Comparison of ENCODE assay signal across 9 mouse cellular contexts in the genomic region with DNA sequence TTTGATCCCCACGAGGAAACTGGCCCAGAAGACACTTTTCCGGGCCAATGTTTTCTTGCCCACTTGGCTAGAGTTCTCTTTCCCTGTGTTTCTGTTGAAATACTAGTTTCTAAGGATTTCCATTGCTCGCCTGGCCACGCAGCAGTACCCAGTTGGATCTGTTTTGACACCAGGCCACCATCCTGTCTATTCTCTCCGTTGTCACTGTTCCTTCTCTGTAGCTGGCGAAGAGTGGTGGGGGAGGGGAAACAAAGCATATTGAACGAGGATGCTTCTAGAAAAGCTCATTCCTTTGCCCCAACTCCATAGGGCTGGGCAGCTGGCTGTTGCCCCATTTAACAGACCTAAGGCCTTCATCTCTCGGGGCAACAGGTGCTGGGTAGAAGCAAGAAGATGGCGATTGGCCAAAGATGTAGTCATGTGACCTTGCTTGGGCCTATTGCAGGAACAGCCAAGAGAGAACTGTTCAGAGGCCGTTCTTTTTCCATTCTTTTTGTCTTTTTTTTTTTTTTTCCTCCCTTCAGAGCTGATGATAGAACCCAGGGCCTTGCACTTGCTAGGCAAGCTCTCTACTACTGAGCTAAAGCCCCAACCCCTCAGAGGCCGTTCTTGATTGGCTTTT.
DNase-seq lines count a peak whose midpoint lies in the region; ATAC-seq lines count a peak whose summit lies in the region.
"Had no signal": no experiment of that assay in that cellular context is flagged by ENCODE, and none has a peak within 500 bp of the region (broad histone marks: within the 10 kb centered on the region; RNA-seq: fewer than 3 reads in every experiment).

No protein-coding gene starts in this region.

- no peak for DNase-seq in hindbrain, embryonic 11.5 days (ENCODE audit: low spot score)
- DNase-seq in CD4-positive, CD25-positive, alpha-beta regulatory T cell, adult 2 months (ENCODE audit: low read depth, low spot score) = peak; percentile 53
- peak; percentile 60 for DNase-seq in adrenal gland, postnatal 14 days
- DNase-seq in layer of hippocampus, postnatal 36 days = peak; percentile 29 to 50
- DNase-seq in T-cell, adult 2 months (ENCODE audit: low spot score) = no peak
- no peak for DNase-seq in embryo, embryonic 9.5 days (ENCODE audit: extremely low spot score)
- no peak for DNase-seq in kidney, adult 11 months
- DNase-seq: liver, embryonic 13.5 days had no signal

- H3K9me3 ChIP-seq in hindbrain, embryonic 16.5 days (ENCODE audit: control insufficient read depth, low read length) = no peaks in the 10 kb centered on the region
- H3K9me3 ChIP-seq in hindbrain, embryonic 11.5 days (ENCODE audit: control insufficient read depth, low read length) = no peaks in the 10 kb centered on the region
- H3K9me3 ChIP-seq: liver, embryonic 13.5 days had no signal

- ATAC-seq in hindbrain, embryonic 16.5 days = peak; percentile 67; the same call in 1 of the 2 replicates
- no peak for ATAC-seq in hindbrain, embryonic 11.5 days (ENCODE audit: low FRiP score)

- no peak overlapping the region for H3K4me2 ChIP-seq in hindbrain, embryonic 16.5 days (ENCODE audit: low read length)
- H3K4me2 ChIP-seq in hindbrain, embryonic 11.5 days (replicated peaks; ENCODE audit: low read depth, low read length) = no peak overlapping the region
- H3K4me2 ChIP-seq: liver, embryonic 13.5 days had no signal

- H3K9ac ChIP-seq in hindbrain, embryonic 16.5 days (ENCODE audit: low read depth, low read length) = no peak overlapping the region
- H3K9ac ChIP-seq in hindbrain, embryonic 11.5 days (ENCODE audit: low read depth, low read length) = no peak overlapping the region
- H3K9ac ChIP-seq: liver, embryonic 13.5 days had no signal

- WGBS in hindbrain, embryonic 16.5 days = 66% methylated on average over 11 of the region's 11 CpGs
- WGBS in hindbrain, embryonic 11.5 days = 75% methylated on average over 11 of the region's 11 CpGs

- H3K4me1 ChIP-seq in hindbrain, embryonic 16.5 days (ENCODE audit: control insufficient read depth, insufficient read depth, low read depth, low read length) = peaks cover 2% of the 10 kb centered on the region
- H3K4me1 ChIP-seq in hindbrain, embryonic 11.5 days (replicated peaks; ENCODE audit: control insufficient read depth, insufficient read depth, low read length) = peaks cover 1% of the 10 kb centered on the region

- H3K4me3 ChIP-seq in hindbrain, embryonic 16.5 days (ENCODE audit: low read length) = no peak overlapping the region
- no peak overlapping the region for H3K4me3 ChIP-seq in hindbrain, embryonic 11.5 days (ENCODE audit: low read depth, low read length)
- H3K4me3 ChIP-seq: liver, embryonic 13.5 days had no signal

- H3K27me3 ChIP-seq in hindbrain, embryonic 16.5 days (replicated peaks; ENCODE audit: control insufficient read depth, insufficient read depth, low read length) = peaks cover 7% of the 10 kb centered on the region
- H3K27me3 ChIP-seq in hindbrain, embryonic 11.5 days (ENCODE audit: control insufficient read depth, insufficient read depth, low read length) = peaks cover 4% of the 10 kb centered on the region

- H3K27ac ChIP-seq in hindbrain, embryonic 16.5 days (ENCODE audit: low read depth, low read length) = no peak overlapping the region
- H3K27ac ChIP-seq in hindbrain, embryonic 11.5 days (ENCODE audit: low read depth, low read length) = no peak overlapping the region
- H3K27ac ChIP-seq: liver, embryonic 13.5 days had no signal

- H3K36me3 ChIP-seq in hindbrain, embryonic 16.5 days (ENCODE audit: control insufficient read depth, insufficient read depth, low read length) = no peaks in the 10 kb centered on the region
- no peaks in the 10 kb centered on the region for H3K36me3 ChIP-seq in hindbrain, embryonic 11.5 days (ENCODE audit: control insufficient read depth, insufficient read depth, low read length)
- H3K36me3 ChIP-seq: liver, embryonic 13.5 days had no signal

Comparison
In these comparisons a context has a peak if more than half of its experiments do, and no peak if none do; other contexts are left out.
1. DNase-seq: peak in CD4-positive, CD25-positive, alpha-beta regulatory T cell, adult 2 months (single experiment), adrenal gland, postnatal 14 days (single experiment) and layer of hippocampus, postnatal 36 days (2 of 2); none in hindbrain, embryonic 11.5 days (single experiment), T-cell, adult 2 months (single experiment), embryo, embryonic 9.5 days (single experiment) and kidney, adult 11 months (single experiment).